Mouse (Mus musculus): Measurements from ENCODE around the gene Gm20479.

Gene Gm20479

GRCm38 (mm10) chr7:27309832-27310231 lies 47.4 kb downstream of the Gm20479 start:
- DNase-seq = no peak

GRCm38 (mm10) chr7:27308821-27309549 lies 48.2 kb downstream of the Gm20479 start:
- no peak for DNase-seq

GRCm38 (mm10) chr7:27307551-27307950 lies 49.7 kb downstream of the Gm20479 start:
- DNase-seq = no peak

GRCm38 (mm10) chr7:27306161-27307160 lies 50.8 kb downstream of the Gm20479 start:
- DNase-seq = no peak

GRCm38 (mm10) chr7:27305091-27305730 lies 52.0 kb downstream of the Gm20479 start:
- no peak for DNase-seq

Data from right cerebral cortex, adult 18-20 months (tissue).